Mouse (Mus musculus): ENCODE data around the gene Dhrs13. TPM values are rescaled to one million over a fixed set of nuclear protein-coding genes. Genes with fewer than 3 reads are reported as not detected.
"Not testable (repeated sequence)": the region's sequence is repeated elsewhere in the genome, so short reads cannot be mapped to it uniquely, and the experiment has no call there.

Dhrs13 gene
- polyA plus RNA-seq, 1 experiment = 3.1 TPM

DNA sequence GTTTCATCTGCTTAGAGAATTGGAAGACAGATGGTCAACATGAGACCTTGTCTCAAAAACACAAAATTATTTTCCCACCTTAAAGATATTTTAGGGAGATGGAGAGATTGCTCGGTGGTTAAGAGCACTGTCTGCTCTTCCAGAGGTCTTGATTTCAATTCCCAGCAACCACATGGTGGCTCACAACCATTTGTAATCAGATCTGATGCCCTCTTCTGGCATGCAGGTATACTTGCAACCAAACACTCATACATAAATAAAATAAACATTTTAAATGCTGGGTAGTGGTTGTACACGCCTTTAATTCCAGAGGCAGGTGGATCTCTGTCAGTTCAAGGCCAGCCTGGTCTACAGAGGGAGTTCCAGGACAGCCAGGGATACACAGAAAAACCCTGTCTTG is 8.8 kb downstream of the Dhrs13 start:
- WGBS = 66% methylated on average over 2 of the region's 2 CpGs
- TF ChIP-seq POLR2A (IDR thresholded peaks at IDR 0.05; ENCODE audit: low read depth, low read length) = no peak
- no peak for TF ChIP-seq CTCF (IDR thresholded peaks at IDR 0.05; ENCODE audit: extremely low read depth, insufficient read depth, insufficient read length, insufficient replicate concordance)

DNA sequence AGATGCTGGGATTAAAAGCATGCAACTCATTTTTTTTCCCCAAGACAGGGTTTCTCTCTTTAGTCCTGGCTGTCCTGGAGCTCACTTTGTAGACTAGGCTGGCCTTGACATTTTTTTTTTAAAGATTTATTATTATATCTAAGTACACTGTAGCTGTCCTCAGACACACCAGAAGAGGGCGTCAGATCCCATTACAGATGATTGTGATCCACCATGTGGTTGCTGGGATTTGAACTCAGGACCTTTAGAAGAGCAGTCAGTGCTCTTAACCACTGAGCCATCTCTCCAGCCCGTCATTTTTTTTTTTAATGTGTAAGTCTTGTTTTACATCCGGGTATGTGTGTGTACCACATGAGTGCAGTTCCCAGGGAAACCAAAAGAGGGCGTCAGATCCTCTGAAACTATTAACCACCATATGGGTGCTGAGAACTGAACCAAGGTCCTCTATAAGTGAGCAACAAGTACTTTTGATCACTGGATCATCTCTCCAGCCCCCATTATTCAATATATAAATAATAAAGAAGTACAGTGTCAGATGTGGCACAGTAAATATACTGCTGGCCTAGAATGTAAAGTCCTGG is 10.3 kb downstream of the Dhrs13 start:
- WGBS = 91% methylated on average over 4 of the region's 4 CpGs

More for the DNA sequence above, 8.8 kb downstream of the Dhrs13 start:
- Histone ChIP-seq H3K4me1 (ENCODE audit: control insufficient read depth, insufficient read depth, insufficient read length) (peaks cover 4% of the 10 kb centered on the region; the same call in 1 of the 2 replicates), H3K27me3 (ENCODE audit: control insufficient read depth, insufficient read depth, low read length) (no peaks in the 10 kb centered on the region), H3K4me3 (ENCODE audit: extremely low read depth, insufficient read depth, insufficient read length) (no peak overlapping the region), H3K27ac (ENCODE audit: insufficient read depth, low read length) (no peak overlapping the region), H3K36me3 (ENCODE audit: control insufficient read depth, insufficient read depth, low read length) (no peaks in the 10 kb centered on the region)
- DNase-seq (ENCODE audit: low read depth in 1 of 2, low spot score in 2 of 2) = no peak

DNA sequence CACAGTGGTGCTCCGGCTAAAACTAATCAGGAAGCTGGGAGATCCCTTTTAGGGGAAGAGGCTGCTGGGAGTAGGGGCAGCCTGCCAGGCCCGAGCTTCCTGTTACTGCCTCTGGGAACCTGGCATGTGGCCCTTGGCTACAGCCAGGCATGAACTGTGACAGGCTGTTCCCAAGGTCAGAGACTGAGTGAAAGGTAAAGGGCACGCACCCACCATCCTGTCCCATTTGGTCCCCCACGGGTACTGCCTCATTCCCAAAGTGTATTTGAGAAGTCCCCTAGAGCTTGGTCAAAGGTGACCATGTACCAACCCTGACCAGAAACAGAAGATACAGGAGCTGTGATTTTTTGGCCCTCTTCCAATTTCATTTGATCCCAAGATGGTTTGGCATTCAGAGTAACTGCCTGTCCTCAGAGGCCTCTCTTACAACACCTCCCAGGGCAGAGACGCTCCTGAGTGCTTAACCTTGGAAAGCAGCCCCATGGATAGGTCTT is 12.7 kb downstream of the Dhrs13 start:
- H3K4me1 ChIP-seq (ENCODE audit: control insufficient read depth, insufficient read depth, insufficient read length) = no peaks in the 10 kb centered on the region
- DNase-seq (ENCODE audit: low read depth in 1 of 2, low spot score in 2 of 2) = no peak
- H3K36me3 ChIP-seq (ENCODE audit: control insufficient read depth, insufficient read depth, low read length) = no peaks in the 10 kb centered on the region
- H3K4me3 ChIP-seq (ENCODE audit: extremely low read depth, insufficient read depth, insufficient read length) = no peak overlapping the region
- TF ChIP-seq CTCF (IDR thresholded peaks at IDR 0.05; ENCODE audit: extremely low read depth, insufficient read depth, insufficient read length, insufficient replicate concordance) (no peak), POLR2A (IDR thresholded peaks at IDR 0.05; ENCODE audit: low read depth, low read length) (no peak)
- no peak overlapping the region for H3K27ac ChIP-seq (ENCODE audit: insufficient read depth, low read length)
- WGBS = 65% methylated on average over 5 of the region's 5 CpGs
- no peaks in the 10 kb centered on the region for H3K27me3 ChIP-seq (ENCODE audit: control insufficient read depth, insufficient read depth, low read length)

More for the DNA sequence above, 10.3 kb downstream of the Dhrs13 start:
- not testable (repeated sequence) for H3K36me3 ChIP-seq (ENCODE audit: control insufficient read depth, insufficient read depth, low read length); H3K27me3 ChIP-seq (ENCODE audit: control insufficient read depth, insufficient read depth, low read length); H3K27ac ChIP-seq (ENCODE audit: insufficient read depth, low read length); DNase-seq (ENCODE audit: low read depth in 1 of 2, low spot score in 2 of 2); H3K4me1 ChIP-seq (ENCODE audit: control insufficient read depth, insufficient read depth, insufficient read length); H3K4me3 ChIP-seq (ENCODE audit: extremely low read depth, insufficient read depth, insufficient read length)

- 90% methylated on average over 4 of the region's 4 CpGs for WGBS
- H3K4me3 ChIP-seq (ENCODE audit: extremely low read depth, insufficient read depth, insufficient read length); H3K27me3 ChIP-seq (ENCODE audit: control insufficient read depth, insufficient read depth, low read length); DNase-seq (ENCODE audit: low read depth in 1 of 2, low spot score in 2 of 2); H3K27ac ChIP-seq (ENCODE audit: insufficient read depth, low read length); H3K4me1 ChIP-seq (ENCODE audit: control insufficient read depth, insufficient read depth, insufficient read length); H3K36me3 ChIP-seq (ENCODE audit: control insufficient read depth, insufficient read depth, low read length): not testable (repeated sequence)
Measured at GRCm38 (mm10) chr11:78048637-78049036, 16.6 kb downstream of the Dhrs13 start.

- Histone ChIP-seq H3K4me3 (ENCODE audit: extremely low read depth, insufficient read depth, insufficient read length) (no peak overlapping the region), H3K36me3 (ENCODE audit: control insufficient read depth, insufficient read depth, low read length) (peaks cover 2% of the 10 kb centered on the region), H3K4me1 (ENCODE audit: control insufficient read depth, insufficient read depth, insufficient read length) (no peaks in the 10 kb centered on the region), H3K27me3 (ENCODE audit: control insufficient read depth, insufficient read depth, low read length) (no peaks in the 10 kb centered on the region), H3K27ac (ENCODE audit: insufficient read depth, low read length) (no peak overlapping the region)
- 87% methylated on average over 8 of the region's 8 CpGs for WGBS
- TF ChIP-seq CTCF (IDR thresholded peaks at IDR 0.05; ENCODE audit: extremely low read depth, insufficient read depth, insufficient read length, insufficient replicate concordance) (no peak), POLR2A (IDR thresholded peaks at IDR 0.05; ENCODE audit: low read depth, low read length) (no peak)
- DNase-seq (ENCODE audit: low read depth in 1 of 2, low spot score in 2 of 2) = no peak
Measured at GRCm38 (mm10) chr11:78053078-78053477, 21.0 kb downstream of the Dhrs13 start.

DNA sequence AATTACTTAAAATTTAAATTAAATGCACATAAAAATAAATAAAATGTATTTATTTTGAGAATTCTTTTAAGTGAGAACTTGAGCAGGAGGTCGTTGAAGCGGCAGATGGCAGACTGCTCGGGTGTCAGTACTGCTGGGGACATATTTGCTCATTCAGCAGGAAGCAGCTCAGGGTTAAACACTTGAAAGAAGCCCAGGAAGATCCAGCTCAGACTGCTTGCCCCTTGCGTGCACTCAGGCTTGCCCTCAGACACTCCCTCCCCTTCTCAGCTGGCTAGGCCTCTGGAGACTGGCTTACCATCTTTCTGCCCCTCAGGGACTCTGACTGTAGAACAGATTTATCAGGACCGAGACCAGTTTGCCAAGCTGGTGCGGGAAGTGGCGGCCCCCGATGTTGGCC is 24.9 kb downstream of the Dhrs13 start:
- 58% methylated on average over 8 of the region's 8 CpGs for WGBS

GRCm38 (mm10) chr11:78059833-78060757 is 28.0 kb downstream of the Dhrs13 start:
- Histone ChIP-seq H3K27me3 (ENCODE audit: control insufficient read depth, insufficient read depth, low read length) (no peaks in the 10 kb centered on the region), H3K4me1 (ENCODE audit: control insufficient read depth, insufficient read depth, insufficient read length) (no peaks in the 10 kb centered on the region), H3K36me3 (ENCODE audit: control insufficient read depth, insufficient read depth, low read length) (peaks cover 5% of the 10 kb centered on the region), H3K27ac (ENCODE audit: insufficient read depth, low read length) (no peak overlapping the region), H3K4me3 (ENCODE audit: extremely low read depth, insufficient read depth, insufficient read length) (no peak overlapping the region)
- peak in 1 of 2 experiments; percentile 48 for DNase-seq (ENCODE audit: low read depth in 1 of 2, low spot score in 2 of 2)
- WGBS = 47% methylated on average over 9 of the region's 9 CpGs
- no peak for TF ChIP-seq POLR2A (IDR thresholded peaks at IDR 0.05; ENCODE audit: low read depth, low read length)
- TF ChIP-seq CTCF (IDR thresholded peaks at IDR 0.05; ENCODE audit: extremely low read depth, insufficient read depth, insufficient read length, insufficient replicate concordance) = peak; percentile 82; the same call in 1 of the 2 replicates

More for the DNA sequence above, 24.9 kb downstream of the Dhrs13 start:
- DNase-seq (ENCODE audit: low read depth in 1 of 2, low spot score in 2 of 2) = no peak
- no peak for TF ChIP-seq CTCF (IDR thresholded peaks at IDR 0.05; ENCODE audit: extremely low read depth, insufficient read depth, insufficient read length, insufficient replicate concordance)
- Histone ChIP-seq H3K27me3 (ENCODE audit: control insufficient read depth, insufficient read depth, low read length) (no peaks in the 10 kb centered on the region), H3K36me3 (ENCODE audit: control insufficient read depth, insufficient read depth, low read length) (peaks cover 5% of the 10 kb centered on the region), H3K4me1 (ENCODE audit: control insufficient read depth, insufficient read depth, insufficient read length) (no peaks in the 10 kb centered on the region), H3K4me3 (ENCODE audit: extremely low read depth, insufficient read depth, insufficient read length) (no peak overlapping the region), H3K27ac (ENCODE audit: insufficient read depth, low read length) (no peak overlapping the region)
